Mouse (Mus musculus) hindbrain, embryonic 14.5 days (tissue): ENCODE results near the gene Mbd3. TPM values are rescaled to one million over a fixed set of nuclear protein-coding genes. Genes with fewer than 3 reads are reported as not detected.

Source experiments
- ATAC-seq: fragments of 200-750 bp; cut with Nextera tagmentation; 2 replicates; pipeline ENCODE4 v1.8.0; 2017; ENCODE audit warnings: moderate number of reproducible peaks, mild to moderate bottlenecking, moderate TSS enrichment, moderate library complexity; ENCODE audit not compliant: low FRiP score
- DNase-seq: peaks from one replicate; pipeline ENCODE4 v3.0.0-alpha.2; 2015; ENCODE audit warnings: low spot score
- H3K27ac ChIP-seq: fragments of 300-500 bp; sonication (generic); 2 replicates; pipeline ENCODE4 v1.5.1; 2014; ENCODE audit warnings: mild to moderate bottlenecking, moderate library complexity
- H3K27me3 ChIP-seq: fragments of 300-500 bp; sonication (generic); 2 replicates; pipeline ENCODE4 v1.6.1; 2014; ENCODE audit warnings: mild to moderate bottlenecking, low read length, mixed read lengths; ENCODE audit not compliant: control insufficient read depth, insufficient read depth
- H3K36me3 ChIP-seq: fragments of 300-500 bp; sonication (generic); replicated peaks from 2 replicates; pipeline ENCODE4 v1.6.1; 2014; ENCODE audit not compliant: control insufficient read depth, insufficient read depth
- H3K4me1 ChIP-seq: fragments of 300-500 bp; sonication (generic); replicated peaks from 2 replicates; pipeline ENCODE4 v1.6.1; 2014; ENCODE audit warnings: antibody characterized with exemption, low read length, mixed read lengths; ENCODE audit not compliant: control insufficient read depth, insufficient read depth
- H3K4me2 ChIP-seq: fragments of 300-500 bp; sonication (generic); replicated peaks from 2 replicates; pipeline ENCODE4 v1.6.1; 2014; ENCODE audit warnings: mild to moderate bottlenecking, moderate library complexity
- H3K4me3 ChIP-seq: fragments of 300-500 bp; sonication (generic); replicated peaks from 2 replicates; pipeline ENCODE4 v1.5.1; 2014; ENCODE audit warnings: mild to moderate bottlenecking, low read length
- H3K9ac ChIP-seq: fragments of 300-500 bp; sonication (generic); 2 replicates; pipeline ENCODE4 v1.6.1; 2014
- H3K9me3 ChIP-seq: fragments of 300-500 bp; sonication (generic); 2 replicates; pipeline ENCODE4 v1.6.1; 2016; ENCODE audit warnings: low read length; ENCODE audit not compliant: control insufficient read depth
- WGBS: fragments of 180-500 bp; shearing (Covaris S2); extraction: QIAGEN DNeasy Blood & Tissue Kit; methylation state at CpG from one replicate; pipeline ENCODE4 v1.1.7; 2014; 5-methylcytosine and 5-hydroxymethylcytosine counted together
- polyA plus RNA-seq: library from polyadenylated mRNA; unstranded; fragments of >200 nt; fragmentation: Nextera tagmentation; extraction: Ambion mirVana; gene quantifications from 2 replicates; pipeline ENCODE4 v1.2.1, GENCODE M21; 2014

Mbd3 gene
- polyA plus RNA-seq, 1 experiment from 2014 or later, result 152 TPM

- H3K9ac ChIP-seq, result peak overlapping the region; percentile 99; the same call in 1 of the 2 replicates
- H3K9me3 ChIP-seq, result no peaks in the 10 kb centered on the region
- peak overlapping the region; percentile 96 for H3K4me2 ChIP-seq
- ATAC-seq, result no peak
- DNase-seq, result no peak
- H3K4me1 ChIP-seq, result peaks cover 30% of the 10 kb centered on the region
- no peaks in the 10 kb centered on the region for H3K27me3 ChIP-seq
- H3K27ac ChIP-seq, result no peak overlapping the region
- WGBS, result 58% methylated on average over 4 of the region's 4 CpGs
- peak overlapping the region; percentile 98 for H3K4me3 ChIP-seq
- H3K36me3 ChIP-seq, result peaks cover 56% of the 10 kb centered on the region
These were observed 15.9 kb downstream of the Mbd3 start for GRCm38 (mm10) chr10:80383431-80383830.

GRCm38 (mm10) chr10:80382641-80383365 is 16.5 kb downstream of the Mbd3 start:
- Histone ChIP-seq H3K36me3 (peaks cover 56% of the 10 kb centered on the region), H3K9ac (peak overlapping the region; percentile 99; the same call in 1 of the 2 replicates)
- whole genome bisulfite sequencing, result 79% methylated on average over 7 of the region's 7 CpGs

GRCm38 (mm10) chr10:80377716-80378115 is 21.6 kb downstream of the Mbd3 start:
- Histone ChIP-seq H3K36me3 (peaks cover 33% of the 10 kb centered on the region), H3K27ac (no peak overlapping the region), H3K4me2 (no peak overlapping the region), H3K27me3 (no peaks in the 10 kb centered on the region), H3K9ac (no peak overlapping the region), H3K4me1 (0 out of 2 replicates have a peak, but pooled peaks cover under 1% of the 10 kb centered on the region), H3K9me3 (no peaks in the 10 kb centered on the region), H3K4me3 (no peak overlapping the region)
- 51% methylated on average over 10 of the region's 10 CpGs for WGBS
- DNase-seq (no peak), ATAC-seq (no peak)

More at GRCm38 (mm10) chr10:80382641-80383365, 16.5 kb downstream of the Mbd3 start:
- Histone ChIP-seq H3K27ac (no peak overlapping the region), H3K27me3 (no peaks in the 10 kb centered on the region), H3K4me1 (peaks cover 24% of the 10 kb centered on the region), H3K4me2 (peak overlapping the region; percentile 96), H3K4me3 (peak overlapping the region; percentile 98), H3K9me3 (no peaks in the 10 kb centered on the region)
- no peak for ATAC-seq
- no peak for DNase-seq

DNA sequence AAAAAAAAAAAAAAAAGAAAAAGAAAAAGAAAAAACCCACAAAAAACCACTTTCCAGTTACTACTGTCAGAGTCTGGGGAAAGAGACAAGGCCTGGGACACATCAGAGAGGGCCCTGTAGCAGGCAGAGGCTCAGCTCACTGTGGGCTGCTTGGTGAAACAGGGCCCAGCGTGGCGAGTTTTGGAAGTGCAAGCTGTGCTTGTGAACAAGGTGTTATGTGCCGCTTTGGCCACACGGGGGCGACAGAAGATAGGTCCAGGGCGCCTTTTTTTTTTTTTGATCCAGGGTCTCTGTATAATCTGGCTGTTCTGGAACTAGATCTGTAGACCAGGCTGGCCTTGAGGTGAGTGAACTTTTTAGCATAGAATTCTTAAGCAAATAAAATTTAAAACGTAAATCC is 23.2 kb downstream of the Mbd3 start:
- peak; percentile 98 for DNase-seq
- H3K9me3 ChIP-seq, result no peaks in the 10 kb centered on the region
- H3K4me2 ChIP-seq, result no peak overlapping the region
- H3K4me1 ChIP-seq, result peaks cover 7% of the 10 kb centered on the region
- H3K27me3 ChIP-seq, result no peaks in the 10 kb centered on the region
- 2% methylated on average over 7 of the region's 7 CpGs for WGBS
- H3K9ac ChIP-seq, result no peak overlapping the region
- H3K36me3 ChIP-seq, result peaks cover 18% of the 10 kb centered on the region
- H3K27ac ChIP-seq, result no peak overlapping the region
- H3K4me3 ChIP-seq, result no peak overlapping the region
- no peak for ATAC-seq

- no peaks in the 10 kb centered on the region; the same call in 1 of the 2 replicates for H3K36me3 ChIP-seq
- H3K9ac ChIP-seq, result no peak overlapping the region
- ATAC-seq (no peak), DNase-seq (no peak)
- no peaks in the 10 kb centered on the region for H3K9me3 ChIP-seq
- H3K4me3 ChIP-seq, result no peak overlapping the region
- no peak overlapping the region for H3K4me2 ChIP-seq
- no peak overlapping the region for H3K27ac ChIP-seq
- WGBS, result 17% methylated on average over 6 of the region's 6 CpGs
- H3K4me1 ChIP-seq, result peaks cover 10% of the 10 kb centered on the region
- no peaks in the 10 kb centered on the region for H3K27me3 ChIP-seq
These were observed 25.3 kb downstream of the Mbd3 start for GRCm38 (mm10) chr10:80374063-80374462.

GRCm38 (mm10) chr10:80372706-80373105 is 26.6 kb downstream of the Mbd3 start:
- no peak for ATAC-seq

DNA sequence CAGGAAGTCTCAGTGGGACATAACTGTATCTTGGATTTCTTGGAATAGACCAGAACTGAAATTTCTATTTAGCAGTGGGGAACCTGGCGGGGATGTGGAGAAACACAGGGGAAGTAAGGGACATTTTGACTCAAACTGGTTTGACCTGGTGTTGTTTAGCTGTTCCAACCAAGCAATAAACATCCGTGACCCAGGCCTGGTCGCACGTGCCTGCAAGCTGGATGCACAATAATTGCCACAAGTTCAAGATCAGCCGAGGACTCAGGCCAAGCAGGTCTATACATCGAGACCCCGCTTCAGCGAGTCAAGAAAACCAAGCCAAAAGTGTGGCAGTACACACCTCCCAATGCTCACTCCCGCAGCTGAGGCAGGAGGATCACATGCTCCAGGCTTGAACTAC is 27.4 kb downstream of the Mbd3 start:
- H3K9ac ChIP-seq, result peak overlapping the region; percentile 49
- no peak for ATAC-seq
- H3K27me3 ChIP-seq, result no peaks in the 10 kb centered on the region

More at GRCm38 (mm10) chr10:80372706-80373105, 26.6 kb downstream of the Mbd3 start:
- Histone ChIP-seq H3K9ac (no peak overlapping the region), H3K36me3 (no peaks in the 10 kb centered on the region), H3K4me2 (no peak overlapping the region), H3K9me3 (no peaks in the 10 kb centered on the region), H3K4me3 (no peak overlapping the region), H3K27ac (no peak overlapping the region), H3K27me3 (no peaks in the 10 kb centered on the region), H3K4me1 (peaks cover 10% of the 10 kb centered on the region)
- DNase-seq, result no peak
- 78% methylated on average over 6 of the region's 6 CpGs for WGBS

DNA sequence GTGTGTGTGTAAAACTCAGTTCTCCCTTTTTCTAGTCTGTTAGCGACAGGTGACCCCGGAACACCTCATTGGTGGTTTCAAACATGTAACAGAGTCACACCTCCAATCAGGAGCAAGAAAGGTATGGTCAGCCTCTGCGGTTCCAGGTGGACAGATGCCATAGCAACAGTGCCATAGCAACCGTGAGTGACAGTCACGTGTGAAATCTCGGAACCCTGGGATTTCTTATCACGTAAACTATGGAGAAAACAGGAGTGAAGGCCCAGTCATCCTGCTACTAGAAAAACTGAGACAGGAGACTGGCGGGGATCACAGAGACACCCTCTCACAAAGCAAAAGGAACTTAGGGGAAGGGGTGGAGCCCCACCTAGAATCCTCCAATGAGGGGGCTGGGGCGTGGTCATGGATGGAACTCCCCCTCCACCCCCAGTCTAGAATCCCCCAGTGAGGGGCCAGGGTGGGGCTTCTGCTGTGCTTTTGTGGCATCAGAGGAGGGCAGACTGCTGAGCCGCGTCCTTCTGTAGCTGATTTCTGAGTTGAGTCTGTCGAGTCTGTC is 27.9 kb downstream of the Mbd3 start:
- H3K9ac ChIP-seq, result peak overlapping the region; percentile 49
- peaks cover 10% of the 10 kb centered on the region for H3K4me1 ChIP-seq
- WGBS, result 4% methylated on average over 12 of the region's 12 CpGs
- no peaks in the 10 kb centered on the region for H3K27me3 ChIP-seq
- peak overlapping the region; percentile 43 for H3K4me2 ChIP-seq
- DNase-seq (peak; percentile 55), ATAC-seq (peak; percentile 78)
- H3K27ac ChIP-seq, result 0 out of 2 replicates have a peak overlapping the region, but pooled peaks have one; percentile 43
- H3K9me3 ChIP-seq, result no peaks in the 10 kb centered on the region
- no peaks in the 10 kb centered on the region for H3K36me3 ChIP-seq
- peak overlapping the region; percentile 15 for H3K4me3 ChIP-seq

More for the DNA sequence above, 27.4 kb downstream of the Mbd3 start:
- Histone ChIP-seq H3K4me3 (peak overlapping the region; percentile 15), H3K4me2 (peak overlapping the region; percentile 43), H3K36me3 (no peaks in the 10 kb centered on the region), H3K4me1 (peaks cover 10% of the 10 kb centered on the region), H3K27ac (0 out of 2 replicates have a peak overlapping the region, but pooled peaks have one; percentile 43), H3K9me3 (no peaks in the 10 kb centered on the region)
- WGBS, result 56% methylated on average over 9 of the region's 9 CpGs
- no peak for DNase-seq

DNA sequence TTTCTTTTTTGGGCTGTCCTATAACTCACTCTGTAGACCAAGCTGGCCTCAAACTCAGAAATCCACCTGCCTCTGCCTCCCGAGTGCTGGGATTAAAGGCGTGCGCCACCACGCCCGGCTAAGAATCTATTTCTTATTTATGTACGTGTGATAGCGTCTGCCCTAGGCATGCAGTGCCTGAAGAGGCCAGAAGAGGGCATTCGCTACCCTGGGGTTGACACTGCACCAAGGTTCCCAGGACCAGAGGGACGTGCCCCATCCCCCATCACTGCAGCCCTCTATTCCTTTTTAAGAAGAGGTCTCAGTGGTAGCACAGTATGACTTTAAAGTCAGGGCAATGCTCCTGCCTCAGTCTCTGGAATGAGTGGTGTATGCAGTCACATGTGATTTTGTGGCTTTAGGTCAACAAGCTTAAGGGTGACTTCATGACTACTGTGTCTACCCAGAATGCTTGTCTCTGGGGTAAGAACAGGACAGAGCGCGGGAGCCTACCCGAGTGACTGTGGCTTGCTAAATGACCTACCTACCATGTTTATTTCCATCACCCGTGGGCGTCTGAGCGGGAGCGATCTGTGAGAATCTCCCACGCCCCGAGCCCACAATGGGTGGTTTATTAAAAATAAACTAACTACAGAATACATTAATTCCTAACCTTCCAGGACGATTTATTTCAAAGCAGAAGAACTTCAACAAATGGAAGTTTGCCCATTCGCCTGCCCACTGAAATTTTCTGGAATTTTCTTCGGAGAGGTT is 29.2 kb downstream of the Mbd3 start:
- ATAC-seq, result no peak
- Histone ChIP-seq H3K27me3 (no peaks in the 10 kb centered on the region), H3K4me1 (peaks cover 10% of the 10 kb centered on the region), H3K9me3 (no peaks in the 10 kb centered on the region), H3K36me3 (no peaks in the 10 kb centered on the region), H3K9ac (no peak overlapping the region), H3K4me3 (no peak overlapping the region), H3K27ac (no peak overlapping the region), H3K4me2 (no peak overlapping the region)
- no peak for DNase-seq
- WGBS, result 81% methylated on average over 21 of the region's 21 CpGs
